Mouse (Mus musculus): Measurements from ENCODE around the gene Afap1l2. TPM values are rescaled to one million over a fixed set of nuclear protein-coding genes. Genes with fewer than 3 reads are reported as not detected.

The Afap1l2 gene
- polyA plus RNA-seq, 1 experiment from 2014 or later, result 15.5 TPM

- Histone ChIP-seq H3K36me3 (ENCODE audit: insufficient read depth, low read length) (no peaks in the 10 kb centered on the region), H3K9me3 (ENCODE audit: low read length) (no peaks in the 10 kb centered on the region), H3K9ac (replicated peaks; ENCODE audit: low read depth) (no peak overlapping the region), H3K4me1 (ENCODE audit: insufficient read depth, low read depth, low read length) (peaks cover 9% of the 10 kb centered on the region; the same call in 1 of the 2 replicates), H3K4me3 (ENCODE audit: low read depth, low read length) (no peak overlapping the region), H3K4me2 (replicated peaks; ENCODE audit: low read depth, low read length) (no peak overlapping the region; the same call in 1 of the 2 replicates), H3K27me3 (replicated peaks; ENCODE audit: insufficient read depth, low read length) (no peaks in the 10 kb centered on the region), H3K27ac (ENCODE audit: low read length) (peak overlapping the region; percentile 51)
- TF ChIP-seq CTCF (IDR thresholded peaks at IDR 0.05) (peak; percentile 7; the same call in 1 of the 2 replicates), EP300 (IDR thresholded peaks at IDR 0.05) (no peak)
- 46% methylated on average over 12 of the region's 12 CpGs for WGBS
- ATAC-seq, result peak; percentile 37; the same call in 1 of the 2 replicates
- peak; percentile 27 for DNase-seq (ENCODE audit: low spot score)
Measured at GRCm38 (mm10) chr19:57002741-57003459, 5.1 kb downstream of the Afap1l2 start.

GRCm38 (mm10) chr19:57001926-57002325 is 6.1 kb downstream of the Afap1l2 start:
- Histone ChIP-seq H3K4me2 (replicated peaks; ENCODE audit: low read depth, low read length) (no peak overlapping the region), H3K27ac (ENCODE audit: low read length) (no peak overlapping the region), H3K9ac (replicated peaks; ENCODE audit: low read depth) (no peak overlapping the region), H3K36me3 (ENCODE audit: insufficient read depth, low read length) (no peaks in the 10 kb centered on the region), H3K9me3 (ENCODE audit: low read length) (no peaks in the 10 kb centered on the region), H3K27me3 (replicated peaks; ENCODE audit: insufficient read depth, low read length) (no peaks in the 10 kb centered on the region), H3K4me3 (ENCODE audit: low read depth, low read length) (no peak overlapping the region), H3K4me1 (ENCODE audit: insufficient read depth, low read depth, low read length) (peaks cover 9% of the 10 kb centered on the region; the same call in 1 of the 2 replicates)
- WGBS, result 89% methylated on average over 4 of the region's 4 CpGs
- ATAC-seq (no peak), DNase-seq (ENCODE audit: low spot score) (no peak)
- TF ChIP-seq CTCF (IDR thresholded peaks at IDR 0.05) (no peak), EP300 (IDR thresholded peaks at IDR 0.05) (no peak)

- H3K27me3 ChIP-seq (replicated peaks; ENCODE audit: insufficient read depth, low read length), result no peaks in the 10 kb centered on the region
- H3K4me1 ChIP-seq (ENCODE audit: insufficient read depth, low read depth, low read length), result peaks cover 9% of the 10 kb centered on the region; the same call in 1 of the 2 replicates
- H3K4me3 ChIP-seq (ENCODE audit: low read depth, low read length), result no peak overlapping the region
- no peak for DNase-seq (ENCODE audit: low spot score)
- H3K9ac ChIP-seq (replicated peaks; ENCODE audit: low read depth), result no peak overlapping the region
- H3K36me3 ChIP-seq (ENCODE audit: insufficient read depth, low read length), result no peaks in the 10 kb centered on the region
- no peak overlapping the region for H3K27ac ChIP-seq (ENCODE audit: low read length)
- 89% methylated on average over 5 of the region's 5 CpGs for WGBS
- no peak for TF ChIP-seq EP300 (IDR thresholded peaks at IDR 0.05)
- H3K4me2 ChIP-seq (replicated peaks; ENCODE audit: low read depth, low read length), result no peak overlapping the region
- H3K9me3 ChIP-seq (ENCODE audit: low read length), result no peaks in the 10 kb centered on the region
- ATAC-seq, result no peak
Measured at GRCm38 (mm10) chr19:57000592-57000991, 7.4 kb downstream of the Afap1l2 start.

GRCm38 (mm10) chr19:56999781-57000180 is 8.2 kb downstream of the Afap1l2 start:
- peaks cover 9% of the 10 kb centered on the region; the same call in 1 of the 2 replicates for H3K4me1 ChIP-seq (ENCODE audit: insufficient read depth, low read depth, low read length)
- WGBS, result 75% methylated on average over 2 of the region's 2 CpGs

GRCm38 (mm10) chr19:56998910-56999309 is 9.1 kb downstream of the Afap1l2 start:
- no peak for DNase-seq (ENCODE audit: low spot score)
- ATAC-seq, result no peak
- Histone ChIP-seq H3K9me3 (ENCODE audit: low read length) (no peaks in the 10 kb centered on the region), H3K4me1 (ENCODE audit: insufficient read depth, low read depth, low read length) (peaks cover 12% of the 10 kb centered on the region; the same call in 1 of the 2 replicates), H3K36me3 (ENCODE audit: insufficient read depth, low read length) (no peaks in the 10 kb centered on the region), H3K27ac (ENCODE audit: low read length) (no peak overlapping the region), H3K4me2 (replicated peaks; ENCODE audit: low read depth, low read length) (no peak overlapping the region), H3K27me3 (replicated peaks; ENCODE audit: insufficient read depth, low read length) (no peaks in the 10 kb centered on the region), H3K4me3 (ENCODE audit: low read depth, low read length) (no peak overlapping the region), H3K9ac (replicated peaks; ENCODE audit: low read depth) (no peak overlapping the region)
- 69% methylated on average over 2 of the region's 2 CpGs for WGBS
- TF ChIP-seq EP300 (IDR thresholded peaks at IDR 0.05) (no peak), CTCF (IDR thresholded peaks at IDR 0.05) (no peak)

More at GRCm38 (mm10) chr19:56999781-57000180, 8.2 kb downstream of the Afap1l2 start:
- Histone ChIP-seq H3K36me3 (ENCODE audit: insufficient read depth, low read length) (no peaks in the 10 kb centered on the region), H3K4me2 (replicated peaks; ENCODE audit: low read depth, low read length) (no peak overlapping the region), H3K9ac (replicated peaks; ENCODE audit: low read depth) (no peak overlapping the region), H3K4me3 (ENCODE audit: low read depth, low read length) (no peak overlapping the region), H3K9me3 (ENCODE audit: low read length) (no peaks in the 10 kb centered on the region), H3K27ac (ENCODE audit: low read length) (no peak overlapping the region), H3K27me3 (replicated peaks; ENCODE audit: insufficient read depth, low read length) (no peaks in the 10 kb centered on the region)
- TF ChIP-seq EP300 (IDR thresholded peaks at IDR 0.05), result no peak
- TF ChIP-seq CTCF (IDR thresholded peaks at IDR 0.05), result no peak
- ATAC-seq (no peak), DNase-seq (ENCODE audit: low spot score) (no peak)

GRCm38 (mm10) chr19:56998331-56998730 is 9.7 kb downstream of the Afap1l2 start:
- Histone ChIP-seq H3K27ac (ENCODE audit: low read length) (peak overlapping the region; percentile 26; the same call in 1 of the 2 replicates), H3K4me1 (ENCODE audit: insufficient read depth, low read depth, low read length) (peaks cover 9% of the 10 kb centered on the region; the same call in 1 of the 2 replicates), H3K36me3 (ENCODE audit: insufficient read depth, low read length) (no peaks in the 10 kb centered on the region), H3K27me3 (replicated peaks; ENCODE audit: insufficient read depth, low read length) (no peaks in the 10 kb centered on the region), H3K4me3 (ENCODE audit: low read depth, low read length) (no peak overlapping the region), H3K9ac (replicated peaks; ENCODE audit: low read depth) (no peak overlapping the region), H3K4me2 (replicated peaks; ENCODE audit: low read depth, low read length) (no peak overlapping the region), H3K9me3 (ENCODE audit: low read length) (no peaks in the 10 kb centered on the region)
- TF ChIP-seq EP300 (IDR thresholded peaks at IDR 0.05), result no peak
- no peak for TF ChIP-seq CTCF (IDR thresholded peaks at IDR 0.05)
- 64% methylated on average over 4 of the region's 4 CpGs for WGBS
- DNase-seq (ENCODE audit: low spot score), result no peak
- no peak for ATAC-seq

Measured in lung, postnatal 0 days (tissue).